Mouse (Mus musculus): ENCODE data around the gene Txndc5. TPM values are rescaled to one million over a fixed set of nuclear protein-coding genes. Genes with fewer than 3 reads are reported as not detected.

Gene Txndc5
- total and polyA plus RNA-seq, 2 experiments: 97.9 to 126 TPM

DNA sequence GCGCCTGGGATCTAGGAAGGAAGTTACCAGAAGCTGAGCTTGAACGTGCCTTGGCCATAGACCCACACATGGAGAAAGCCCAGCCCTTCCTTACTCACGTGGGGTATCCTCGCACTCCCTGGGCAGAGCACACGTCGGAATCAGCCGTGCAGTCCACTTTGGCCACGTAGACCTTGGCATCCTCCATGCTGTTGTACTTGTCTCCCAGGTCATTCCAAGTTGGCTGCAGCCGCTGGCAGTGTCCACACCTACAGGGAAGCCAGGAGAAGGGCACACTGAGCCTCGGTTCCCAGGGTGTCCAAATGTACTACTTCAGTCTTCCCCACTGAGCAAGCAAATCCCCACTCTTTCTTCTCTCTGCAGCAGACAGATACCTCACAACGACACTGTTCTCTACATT is 5.4 kb downstream of the Txndc5 start:
- H3K4me3 ChIP-seq (ENCODE audit: insufficient read depth, low read depth, low read length): no peak overlapping the region
- H3K79me2 ChIP-seq (ENCODE audit: control insufficient read depth, insufficient read depth, low read length): peaks cover 21% of the 10 kb centered on the region; the same call in 1 of the 2 replicates
- WGBS: 30% methylated on average over 11 of the region's 11 CpGs
- DNase-seq (ENCODE audit: extremely low read depth, low read depth, low spot score): peak; percentile 98
- peaks cover 19% of the 10 kb centered on the region; the same call in 1 of the 2 replicates for H3K4me1 ChIP-seq (ENCODE audit: control insufficient read depth, insufficient read depth, low read length)
- H3K9ac ChIP-seq (ENCODE audit: low read depth, low read length): no peak overlapping the region
- peaks cover 43% of the 10 kb centered on the region for H3K36me3 ChIP-seq (ENCODE audit: control insufficient read depth, insufficient read depth, low read length)
- TF ChIP-seq CTCF (IDR thresholded peaks at IDR 0.05; ENCODE audit: low read depth, low read length) (0 out of 2 replicates have a peak, but pooled peaks have one; percentile 9), POLR2A (IDR thresholded peaks at IDR 0.05; ENCODE audit: extremely low read depth, insufficient read depth, low read length) (no peak)
- H3K27ac ChIP-seq (replicated peaks; ENCODE audit: insufficient read depth, low read depth, low read length): peak overlapping the region; percentile 46
- H3K27me3 ChIP-seq (ENCODE audit: control insufficient read depth, insufficient read depth, low read length): no peaks in the 10 kb centered on the region

GRCm38 (mm10) chr13:38522056-38522654 is 6.5 kb downstream of the Txndc5 start:
- peaks cover 22% of the 10 kb centered on the region; the same call in 1 of the 2 replicates for H3K4me1 ChIP-seq (ENCODE audit: control insufficient read depth, insufficient read depth, low read length)
- peaks cover 52% of the 10 kb centered on the region for H3K36me3 ChIP-seq (ENCODE audit: control insufficient read depth, insufficient read depth, low read length)
- no peak overlapping the region for H3K9ac ChIP-seq (ENCODE audit: low read depth, low read length)
- peaks cover 16% of the 10 kb centered on the region; the same call in 1 of the 2 replicates for H3K79me2 ChIP-seq (ENCODE audit: control insufficient read depth, insufficient read depth, low read length)
- 58% methylated on average over 4 of the region's 4 CpGs for WGBS
- H3K4me3 ChIP-seq (ENCODE audit: insufficient read depth, low read depth, low read length): no peak overlapping the region
- TF ChIP-seq CTCF (IDR thresholded peaks at IDR 0.05; ENCODE audit: low read depth, low read length) (no peak), POLR2A (IDR thresholded peaks at IDR 0.05; ENCODE audit: extremely low read depth, insufficient read depth, low read length) (no peak)
- peak; percentile 53 for DNase-seq (ENCODE audit: extremely low read depth, low read depth, low spot score)
- no peaks in the 10 kb centered on the region for H3K27me3 ChIP-seq (ENCODE audit: control insufficient read depth, insufficient read depth, low read length)
- H3K27ac ChIP-seq (replicated peaks; ENCODE audit: insufficient read depth, low read depth, low read length): peak overlapping the region; percentile 46

GRCm38 (mm10) chr13:38520299-38520698 is 8.3 kb downstream of the Txndc5 start:
- Histone ChIP-seq H3K27ac (replicated peaks; ENCODE audit: insufficient read depth, low read depth, low read length) (no peak overlapping the region), H3K36me3 (ENCODE audit: control insufficient read depth, insufficient read depth, low read length) (peaks cover 57% of the 10 kb centered on the region), H3K4me1 (ENCODE audit: control insufficient read depth, insufficient read depth, low read length) (peaks cover 31% of the 10 kb centered on the region; the same call in 1 of the 2 replicates), H3K4me3 (ENCODE audit: insufficient read depth, low read depth, low read length) (no peak overlapping the region), H3K79me2 (ENCODE audit: control insufficient read depth, insufficient read depth, low read length) (peaks cover 16% of the 10 kb centered on the region; the same call in 1 of the 2 replicates), H3K9ac (ENCODE audit: low read depth, low read length) (no peak overlapping the region), H3K27me3 (ENCODE audit: control insufficient read depth, insufficient read depth, low read length) (no peaks in the 10 kb centered on the region)
- 80% methylated on average over 11 of the region's 11 CpGs for WGBS
- TF ChIP-seq CTCF (IDR thresholded peaks at IDR 0.05; ENCODE audit: low read depth, low read length) (no peak), POLR2A (IDR thresholded peaks at IDR 0.05; ENCODE audit: extremely low read depth, insufficient read depth, low read length) (no peak)
- DNase-seq (ENCODE audit: extremely low read depth, low read depth, low spot score): no peak

GRCm38 (mm10) chr13:38516582-38516981 is 12.0 kb downstream of the Txndc5 start:
- no peak for TF ChIP-seq CTCF (IDR thresholded peaks at IDR 0.05; ENCODE audit: low read depth, low read length)
- no peak for TF ChIP-seq POLR2A (IDR thresholded peaks at IDR 0.05; ENCODE audit: extremely low read depth, insufficient read depth, low read length)
- no peaks in the 10 kb centered on the region for H3K27me3 ChIP-seq (ENCODE audit: control insufficient read depth, insufficient read depth, low read length)
- 0 out of 2 replicates have a peak overlapping the region, but pooled peaks have one; percentile 0 for H3K27ac ChIP-seq (replicated peaks; ENCODE audit: insufficient read depth, low read depth, low read length)
- H3K9ac ChIP-seq (ENCODE audit: low read depth, low read length): no peak overlapping the region
- peaks cover 16% of the 10 kb centered on the region; the same call in 1 of the 2 replicates for H3K4me1 ChIP-seq (ENCODE audit: control insufficient read depth, insufficient read depth, low read length)
- peaks cover 23% of the 10 kb centered on the region for H3K79me2 ChIP-seq (ENCODE audit: control insufficient read depth, insufficient read depth, low read length)
- H3K36me3 ChIP-seq (ENCODE audit: control insufficient read depth, insufficient read depth, low read length): peaks cover 66% of the 10 kb centered on the region
- no peak for DNase-seq (ENCODE audit: extremely low read depth, low read depth, low spot score)
- H3K4me3 ChIP-seq (ENCODE audit: insufficient read depth, low read depth, low read length): no peak overlapping the region
- WGBS: 84% methylated on average over 11 of the region's 11 CpGs

GRCm38 (mm10) chr13:38515845-38516244 is 12.8 kb downstream of the Txndc5 start:
- Histone ChIP-seq H3K4me3 (ENCODE audit: insufficient read depth, low read depth, low read length) (no peak overlapping the region), H3K9ac (ENCODE audit: low read depth, low read length) (no peak overlapping the region), H3K79me2 (ENCODE audit: control insufficient read depth, insufficient read depth, low read length) (peaks cover 21% of the 10 kb centered on the region), H3K4me1 (ENCODE audit: control insufficient read depth, insufficient read depth, low read length) (peaks cover 16% of the 10 kb centered on the region; the same call in 1 of the 2 replicates), H3K36me3 (ENCODE audit: control insufficient read depth, insufficient read depth, low read length) (peaks cover 62% of the 10 kb centered on the region), H3K27ac (replicated peaks; ENCODE audit: insufficient read depth, low read depth, low read length) (0 out of 2 replicates have a peak overlapping the region, but pooled peaks have one; percentile 7), H3K27me3 (ENCODE audit: control insufficient read depth, insufficient read depth, low read length) (no peaks in the 10 kb centered on the region)
- 11% methylated on average over 3 of the region's 3 CpGs for WGBS
- TF ChIP-seq POLR2A (IDR thresholded peaks at IDR 0.05; ENCODE audit: extremely low read depth, insufficient read depth, low read length): no peak
- TF ChIP-seq CTCF (IDR thresholded peaks at IDR 0.05; ENCODE audit: low read depth, low read length): no peak
- DNase-seq (ENCODE audit: extremely low read depth, low read depth, low spot score): peak; percentile 63

GRCm38 (mm10) chr13:38515431-38515830 is 13.2 kb downstream of the Txndc5 start:
- peaks cover 18% of the 10 kb centered on the region for H3K79me2 ChIP-seq (ENCODE audit: control insufficient read depth, insufficient read depth, low read length)
- peak; percentile 81 for DNase-seq (ENCODE audit: extremely low read depth, low read depth, low spot score)
- TF ChIP-seq CTCF (IDR thresholded peaks at IDR 0.05; ENCODE audit: low read depth, low read length): no peak
- TF ChIP-seq POLR2A (IDR thresholded peaks at IDR 0.05; ENCODE audit: extremely low read depth, insufficient read depth, low read length): no peak
- 0 out of 2 replicates have a peak overlapping the region, but pooled peaks have one; percentile 7 for H3K27ac ChIP-seq (replicated peaks; ENCODE audit: insufficient read depth, low read depth, low read length)
- peaks cover 63% of the 10 kb centered on the region for H3K36me3 ChIP-seq (ENCODE audit: control insufficient read depth, insufficient read depth, low read length)
- 22% methylated on average over 2 of the region's 2 CpGs for WGBS
- peaks cover 16% of the 10 kb centered on the region; the same call in 1 of the 2 replicates for H3K4me1 ChIP-seq (ENCODE audit: control insufficient read depth, insufficient read depth, low read length)
- no peaks in the 10 kb centered on the region for H3K27me3 ChIP-seq (ENCODE audit: control insufficient read depth, insufficient read depth, low read length)
- H3K9ac ChIP-seq (ENCODE audit: low read depth, low read length): no peak overlapping the region
- no peak overlapping the region for H3K4me3 ChIP-seq (ENCODE audit: insufficient read depth, low read depth, low read length)
